Mouse (Mus musculus) midbrain, embryonic 16.5 days (tissue): ENCODE results near the gene Chmp3. TPM values are rescaled to one million over a fixed set of nuclear protein-coding genes. Genes with fewer than 3 reads are reported as not detected.

Source experiments
- ATAC-seq: fragments of 200-750 bp; cut with Nextera tagmentation; 2 replicates; pipeline ENCODE4 v1.8.0; 2017; ENCODE audit warnings: moderate TSS enrichment
- H3K27ac ChIP-seq: fragments of 300-500 bp; sonication (generic); 2 replicates; pipeline ENCODE4 v1.5.1; 2014; ENCODE audit warnings: mild to moderate bottlenecking, low read length, mixed read lengths
- H3K27me3 ChIP-seq: fragments of 300-500 bp; sonication (generic); 2 replicates; pipeline ENCODE4 v1.6.1; 2014; ENCODE audit warnings: low read depth, low read length, mixed read lengths; ENCODE audit not compliant: control insufficient read depth, insufficient read depth
- H3K36me3 ChIP-seq: fragments of 300-500 bp; sonication (generic); 2 replicates; pipeline ENCODE4 v1.6.1; 2014; ENCODE audit warnings: mild to moderate bottlenecking, low read length, moderate library complexity, mixed read lengths; ENCODE audit not compliant: control insufficient read depth, insufficient read depth
- H3K4me1 ChIP-seq: fragments of 300-500 bp; sonication (generic); 2 replicates; pipeline ENCODE4 v1.6.1; 2014; ENCODE audit warnings: mild to moderate bottlenecking, low read length, mixed read lengths; ENCODE audit not compliant: control insufficient read depth, insufficient read depth
- H3K4me2 ChIP-seq: fragments of 300-500 bp; sonication (generic); 2 replicates; pipeline ENCODE4 v1.6.1; 2014; ENCODE audit warnings: mild to moderate bottlenecking, low read length, mixed read lengths
- H3K4me3 ChIP-seq: fragments of 300-500 bp; sonication (generic); 2 replicates; pipeline ENCODE4 v1.5.1; 2014; ENCODE audit warnings: low read depth, mild to moderate bottlenecking, low read length, moderate library complexity, mixed read lengths
- H3K9ac ChIP-seq: fragments of 300-500 bp; sonication (generic); 2 replicates; pipeline ENCODE4 v1.6.1; 2014; ENCODE audit warnings: low read depth, low read length, mixed read lengths
- H3K9me3 ChIP-seq: fragments of 300-500 bp; sonication (generic); replicated peaks from 2 replicates; pipeline ENCODE4 v1.6.1; 2014; ENCODE audit warnings: mild to moderate bottlenecking, low read length, mixed read lengths; ENCODE audit not compliant: control insufficient read depth, poor library complexity, severe bottlenecking
- WGBS: fragments of 180-500 bp; shearing (Covaris S2); extraction: QIAGEN DNeasy Blood & Tissue Kit; methylation state at CpG from one replicate; pipeline ENCODE4 v1.1.7; 2014; 5-methylcytosine and 5-hydroxymethylcytosine counted together
- polyA plus RNA-seq: library from polyadenylated mRNA; unstranded; fragments of >200 nt; fragmentation: Nextera tagmentation; extraction: Ambion mirVana; gene quantifications from 2 replicates; pipeline ENCODE4 v1.2.1, GENCODE M21; 2015

The Chmp3 gene
- polyA plus RNA-seq, 1 experiment from 2014 or later: 57.9 TPM

GRCm38 (mm10) chr6:71621981-71622380 lies 78.4 kb downstream of the Chmp3 start:
- no peak for ATAC-seq
- H3K9me3 ChIP-seq: no peaks in the 10 kb centered on the region
- no peaks in the 10 kb centered on the region for H3K4me1 ChIP-seq
- H3K9ac ChIP-seq: no peak overlapping the region
- H3K4me3 ChIP-seq: no peak overlapping the region
- H3K27ac ChIP-seq: no peak overlapping the region
- no peak overlapping the region for H3K4me2 ChIP-seq
- peaks cover 23% of the 10 kb centered on the region for H3K36me3 ChIP-seq
- WGBS: 87% methylated on average over 5 of the region's 5 CpGs
- H3K27me3 ChIP-seq: no peaks in the 10 kb centered on the region

GRCm38 (mm10) chr6:71624723-71625122 lies 81.1 kb downstream of the Chmp3 start:
- Histone ChIP-seq H3K27ac (no peak overlapping the region), H3K4me2 (no peak overlapping the region), H3K9ac (no peak overlapping the region), H3K4me1 (peaks cover 9% of the 10 kb centered on the region), H3K36me3 (peaks cover 23% of the 10 kb centered on the region), H3K27me3 (no peaks in the 10 kb centered on the region), H3K9me3 (no peaks in the 10 kb centered on the region), H3K4me3 (no peak overlapping the region)
- no peak for ATAC-seq

GRCm38 (mm10) chr6:71625984-71626383 lies 82.4 kb downstream of the Chmp3 start:
- Histone ChIP-seq H3K9me3 (no peaks in the 10 kb centered on the region), H3K27ac (no peak overlapping the region), H3K4me3 (no peak overlapping the region), H3K4me1 (peaks cover 20% of the 10 kb centered on the region), H3K4me2 (no peak overlapping the region), H3K9ac (no peak overlapping the region), H3K36me3 (peaks cover 17% of the 10 kb centered on the region), H3K27me3 (no peaks in the 10 kb centered on the region)
- 84% methylated on average over 2 of the region's 2 CpGs for WGBS
- ATAC-seq: no peak

- no peaks in the 10 kb centered on the region for H3K27me3 ChIP-seq
- no peak for ATAC-seq
- no peak overlapping the region for H3K4me2 ChIP-seq
- peaks cover 14% of the 10 kb centered on the region for H3K36me3 ChIP-seq
- H3K4me3 ChIP-seq: no peak overlapping the region
- no peak overlapping the region for H3K27ac ChIP-seq
- peaks cover 24% of the 10 kb centered on the region for H3K4me1 ChIP-seq
- no peak overlapping the region for H3K9ac ChIP-seq
- no peaks in the 10 kb centered on the region for H3K9me3 ChIP-seq
Measured at GRCm38 (mm10) chr6:71627325-71627724, 83.7 kb downstream of the Chmp3 start.

GRCm38 (mm10) chr6:71631196-71631595 lies 87.6 kb downstream of the Chmp3 start:
- no peaks in the 10 kb centered on the region for H3K36me3 ChIP-seq
- H3K4me1 ChIP-seq: peaks cover 24% of the 10 kb centered on the region
- no peak overlapping the region for H3K9ac ChIP-seq
- no peaks in the 10 kb centered on the region for H3K27me3 ChIP-seq
- peak overlapping the region; percentile 92 for H3K4me3 ChIP-seq
- ATAC-seq: no peak
- H3K27ac ChIP-seq: no peak overlapping the region
- WGBS: 17% methylated on average over 2 of the region's 2 CpGs
- peak overlapping the region; percentile 73 for H3K4me2 ChIP-seq
- H3K9me3 ChIP-seq: no peaks in the 10 kb centered on the region

- Histone ChIP-seq H3K4me2 (peak overlapping the region; percentile 73), H3K9me3 (no peaks in the 10 kb centered on the region), H3K36me3 (no peaks in the 10 kb centered on the region), H3K27ac (peak overlapping the region; percentile 100), H3K27me3 (peaks cover 4% of the 10 kb centered on the region; the same call in 1 of the 2 replicates), H3K4me3 (peak overlapping the region; percentile 92), H3K4me1 (peaks cover 24% of the 10 kb centered on the region), H3K9ac (peak overlapping the region; percentile 76)
- WGBS: 1% methylated on average over 42 of the region's 42 CpGs
- ATAC-seq: peak; percentile 4; the same call in 1 of the 2 replicates
Measured at GRCm38 (mm10) chr6:71631706-71632461, 88.3 kb downstream of the Chmp3 start.

Other genes starting within 250 kb of the Chmp3 start
- gene Smyd1, start 221.6 kb upstream of the Chmp3 start, polyA plus RNA-seq: 0.39 and 0.48 TPM in 2 replicates
- not detected in 2 replicates for gene Cd8b1, start 221.0 kb upstream of the Chmp3 start, polyA plus RNA-seq
- not detected in 2 replicates for gene Cd8a, start 170.4 kb upstream of the Chmp3 start, polyA plus RNA-seq
- 7.0 and 8.1 TPM in 2 replicates for gene Rmnd5a, start 103.2 kb upstream of the Chmp3 start, polyA plus RNA-seq
- gene Rnf103, start 49.9 kb upstream of the Chmp3 start, polyA plus RNA-seq: 22.0 and 23.0 TPM in 2 replicates
- 33.7 and 40.9 TPM in 2 replicates for gene Kdm3a, start 89.2 kb downstream of the Chmp3 start, polyA plus RNA-seq
- 331 and 350 TPM in 2 replicates for gene Reep1, start 163.8 kb downstream of the Chmp3 start, polyA plus RNA-seq